15 mouse cellular contexts compared by ENCODE assay signal in the genomic region with DNA sequence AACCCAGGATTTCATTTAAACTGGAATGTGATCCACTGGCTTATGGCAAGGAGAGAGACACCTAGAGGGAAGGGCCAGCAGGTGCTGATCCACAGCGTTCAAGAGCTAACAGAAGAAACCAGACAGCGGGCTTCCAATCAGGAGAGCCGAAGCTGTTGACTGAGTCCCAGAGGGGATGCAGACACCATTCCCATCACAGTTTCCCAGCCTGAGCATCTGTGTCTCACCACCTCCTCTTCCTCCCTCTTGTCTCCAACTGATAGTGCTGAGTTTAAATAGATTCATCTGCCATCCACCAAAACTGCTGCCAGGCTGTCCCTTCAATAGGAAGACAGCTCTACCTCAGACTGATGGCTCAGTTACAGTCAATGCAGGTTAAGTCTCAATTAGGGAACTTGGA. TPM values are rescaled to one million over a fixed set of nuclear protein-coding genes. Genes with fewer than 3 reads are reported as not detected.
"Had no signal": no experiment of that assay in that cellular context is flagged by ENCODE, and none has a peak within 500 bp of the region (broad histone marks: within the 10 kb centered on the region; RNA-seq: fewer than 3 reads in every experiment).

No protein-coding gene starts in this region.

- DNase-seq: kidney, adult 11 months; kidney, adult 8-10 months; kidney, postnatal 10 days; kidney, postnatal 36 days; left cerebral cortex, postnatal 4 days; liver, postnatal 0 days; lung, embryonic 14.5 days; right cerebral cortex, postnatal 14 days; spleen, adult 18-20 months; thymus, adult 18-20 months; thymus, postnatal 36 days had no signal

- ATAC-seq: intestine, embryonic 15.5 days; liver, postnatal 0 days; lung, postnatal 0 days; midbrain, embryonic 15.5 days had no signal

RNA-seq across cellular contexts. Expression of a gene that starts 12.0 kb away (rescaled TPM):
- total RNA-seq: megakaryocyte, adult 5-6 weeks had no signal
